Mouse (Mus musculus): ENCODE measurements around the gene Grk6. TPM values are rescaled to one million over a fixed set of nuclear protein-coding genes. Genes with fewer than 3 reads are reported as not detected.

The Grk6 gene
- total RNA-seq (2022), result 10 to 100 TPM; 61.4 to 74.2 (median 67.5) TPM

GRCm38 (mm10) chr13:55444937-55445315, at the start of gene Grk6:
Gene Grk6 (plus strand): TSS chr13:55445072.
- peak; percentile 100 for DNase-seq (ENCODE audit: low spot score in 2 of 2)

GRCm38 (mm10) chr13:55398088-55398487, 46.8 kb upstream of the Grk6 start, which contains the start of gene Slc34a1:
Gene Slc34a1 (plus strand): TSS chr13:55398187.
- no peak for DNase-seq (ENCODE audit: low spot score in 2 of 2)

GRCm38 (mm10) chr13:55399300-55400038, 45.4 kb upstream of the Grk6 start:
- no peak for DNase-seq (ENCODE audit: low spot score in 2 of 2)

GRCm38 (mm10) chr13:55400039-55400346, 44.9 kb upstream of the Grk6 start:
- DNase-seq (ENCODE audit: low spot score in 2 of 2), result no peak

- DNase-seq (ENCODE audit: low spot score in 2 of 2), result no peak
These were observed 41.6 kb upstream of the Grk6 start for GRCm38 (mm10) chr13:55403266-55403665.

- peak; percentile 38 to 48 for DNase-seq (ENCODE audit: low spot score in 2 of 2)
These were observed 40.7 kb upstream of the Grk6 start for GRCm38 (mm10) chr13:55403935-55404852.

GRCm38 (mm10) chr13:55404853-55405782, 39.8 kb upstream of the Grk6 start:
- DNase-seq (ENCODE audit: low spot score in 2 of 2), result peak; percentile 60 to 75

- no peak for DNase-seq (ENCODE audit: low spot score in 2 of 2)
These were observed 39.0 kb upstream of the Grk6 start for GRCm38 (mm10) chr13:55405783-55406390.

- DNase-seq (ENCODE audit: low spot score in 2 of 2), result no peak
These were observed 37.5 kb upstream of the Grk6 start for GRCm38 (mm10) chr13:55407341-55407740.

GRCm38 (mm10) chr13:55408546-55409120, 36.2 kb upstream of the Grk6 start:
- DNase-seq (ENCODE audit: low spot score in 2 of 2), result no peak

- no peak for DNase-seq (ENCODE audit: low spot score in 2 of 2)
These were observed 33.0 kb upstream of the Grk6 start for GRCm38 (mm10) chr13:55411826-55412225.

GRCm38 (mm10) chr13:55412643-55413307, 32.1 kb upstream of the Grk6 start:
- no peak for DNase-seq (ENCODE audit: low spot score in 2 of 2)

- no peak for DNase-seq (ENCODE audit: low spot score in 2 of 2)
These were observed 31.5 kb upstream of the Grk6 start for GRCm38 (mm10) chr13:55413333-55413732.

GRCm38 (mm10) chr13:55414743-55415380, 30.0 kb upstream of the Grk6 start, which contains the start of gene Pfn3:
Gene Pfn3 (minus strand): TSS chr13:55415232.
- DNase-seq (ENCODE audit: low spot score in 2 of 2), result peak; percentile 68 to 72

- peak; percentile 66 to 82 for DNase-seq (ENCODE audit: low spot score in 2 of 2)
These were observed 26.9 kb upstream of the Grk6 start for GRCm38 (mm10) chr13:55418004-55418403.

- no peak for DNase-seq (ENCODE audit: low spot score in 2 of 2)
These were observed 25.7 kb upstream of the Grk6 start for GRCm38 (mm10) chr13:55419142-55419541.

- DNase-seq (ENCODE audit: low spot score in 2 of 2), result no peak
These were observed 24.6 kb upstream of the Grk6 start for GRCm38 (mm10) chr13:55420018-55420932.

Data from layer of hippocampus, adult 8-10 months (tissue).